ENCODE assay signal across 8 mouse cellular contexts in the genomic region with DNA sequence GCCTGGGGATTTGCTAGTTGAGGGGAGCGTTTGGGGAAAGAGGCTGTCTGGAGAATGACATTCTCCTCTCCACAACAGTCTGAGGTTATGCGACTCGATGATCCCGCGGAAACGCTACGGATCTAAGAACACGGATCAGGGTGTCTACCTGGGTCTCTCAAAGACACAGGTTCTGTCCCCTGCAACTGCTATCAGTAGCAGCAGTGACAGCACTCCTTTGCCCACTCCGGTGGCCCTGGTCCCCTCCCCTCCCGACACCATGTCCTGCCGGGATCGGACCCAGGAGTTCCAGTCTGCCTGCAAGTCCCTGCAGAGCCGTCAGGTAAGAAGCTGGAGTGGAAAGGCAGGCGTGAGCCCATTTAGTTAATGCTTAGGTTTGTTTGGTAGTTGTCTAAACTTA. TPM values are rescaled to one million over a fixed set of nuclear protein-coding genes. Genes with fewer than 3 reads are reported as not detected.
DNase-seq lines count a peak whose midpoint lies in the region; ATAC-seq and TF ChIP-seq lines count a peak whose summit lies in the region.

No protein-coding gene starts in this region.

- DNase-seq in heart, adult 18-20 months = no peak
- DNase-seq in ES-E14 (ENCODE audit: low read depth, low spot score) = no peak
- no peak for DNase-seq in forebrain, embryonic 14.5 days (ENCODE audit: low spot score)
- no peak for DNase-seq in liver, embryonic 14.5 days (ENCODE audit: low read depth in 3 of 3, low spot score in 3 of 3)
- DNase-seq in ovary, postnatal 14 days (ENCODE audit: low spot score) = no peak
- DNase-seq in frontal cortex, postnatal 14 days (ENCODE audit: low spot score in 2 of 2) = no peak
- no peak for DNase-seq in gastrocnemius, adult 18-20 months (ENCODE audit: low spot score)

- H3K36me3 ChIP-seq in heart, embryonic 14.5 days (ENCODE audit: control insufficient read depth, insufficient read depth, low read length) = peaks cover 78% of the 10 kb centered on the region
- H3K36me3 ChIP-seq in ES-E14 (ENCODE audit: control insufficient read depth, insufficient read depth, low read length, poor library complexity, severe bottlenecking) = peaks cover 28% of the 10 kb centered on the region
- peaks cover 78% of the 10 kb centered on the region for H3K36me3 ChIP-seq in forebrain, embryonic 14.5 days (ENCODE audit: control insufficient read depth, insufficient read depth, low read length)
- peaks cover 71% of the 10 kb centered on the region for H3K36me3 ChIP-seq in liver, embryonic 14.5 days (replicated peaks; ENCODE audit: control insufficient read depth, insufficient read depth, low read depth)

- TF ChIP-seq CTCF in liver, embryonic 14.5 days (IDR thresholded peaks at IDR 0.05; ENCODE audit: low read depth) = no peak

- TF ChIP-seq EP300 in liver, embryonic 14.5 days (IDR thresholded peaks at IDR 0.05; ENCODE audit: low read depth) = no peak

- peak overlapping the region; percentile 61 to 96 for H3K27ac ChIP-seq in heart, embryonic 14.5 days (replicated peaks in 1 of 2; ENCODE audit: control insufficient read depth in 1 of 2, insufficient read depth in 1 of 2, low read depth in 2 of 2, low read length in 2 of 2)
- no peak overlapping the region for H3K27ac ChIP-seq in ES-E14 (ENCODE audit: insufficient read depth, low read depth, low read length, poor library complexity, severe bottlenecking)
- H3K27ac ChIP-seq in forebrain, embryonic 14.5 days (ENCODE audit: low read depth, low read length) = peak overlapping the region; percentile 92; the same call in 1 of the 2 replicates
- peak overlapping the region; percentile 88 for H3K27ac ChIP-seq in liver, embryonic 14.5 days

- no peaks in the 10 kb centered on the region for H3K9me3 ChIP-seq in heart, embryonic 14.5 days (ENCODE audit: control insufficient read depth, low read length)
- no peaks in the 10 kb centered on the region for H3K9me3 ChIP-seq in ES-E14 (ENCODE audit: control insufficient read depth, insufficient read depth, low read depth, low read length)
- H3K9me3 ChIP-seq in forebrain, embryonic 14.5 days (replicated peaks; ENCODE audit: control insufficient read depth, low read length) = no peaks in the 10 kb centered on the region
- H3K9me3 ChIP-seq in liver, embryonic 14.5 days (ENCODE audit: control insufficient read depth, low read length) = no peaks in the 10 kb centered on the region

- in situ Hi-C loops in ES-E14 (cut with MboI; ENCODE audit: low sequenced_read_pairs in 2 of 2, unreplicated experiment in 2 of 2) = no loop called here

- H3K4me2 ChIP-seq in heart, embryonic 14.5 days (ENCODE audit: low read length) = peak overlapping the region; percentile 90
- peak overlapping the region; percentile 96 for H3K4me2 ChIP-seq in forebrain, embryonic 14.5 days (ENCODE audit: low read length)
- H3K4me2 ChIP-seq in liver, embryonic 14.5 days (ENCODE audit: low read depth) = peak overlapping the region; percentile 92

- H3K9ac ChIP-seq in heart, embryonic 14.5 days (ENCODE audit: low read length) = peak overlapping the region; percentile 84
- H3K9ac ChIP-seq in ES-E14 (ENCODE audit: insufficient read depth, low read depth, low read length, poor library complexity, severe bottlenecking) = peak overlapping the region; percentile 81
- peak overlapping the region; percentile 84 for H3K9ac ChIP-seq in forebrain, embryonic 14.5 days (ENCODE audit: low read length)
- peak overlapping the region; percentile 97 for H3K9ac ChIP-seq in liver, embryonic 14.5 days (replicated peaks)

- peak overlapping the region; percentile 66 to 79 for H3K4me3 ChIP-seq in heart, embryonic 14.5 days (ENCODE audit: control insufficient read depth in 1 of 2, insufficient read depth in 1 of 2, low read depth in 1 of 2, low read length in 2 of 2)
- peak overlapping the region; percentile 88 to 89 for H3K4me3 ChIP-seq in ES-E14 (ENCODE audit: insufficient read depth in 1 of 2, low read depth in 1 of 2, low read length in 2 of 2, poor library complexity in 1 of 2, severe bottlenecking in 1 of 2)
- peak overlapping the region; percentile 69 for H3K4me3 ChIP-seq in forebrain, embryonic 14.5 days (ENCODE audit: low read depth, low read length)
- peak overlapping the region; percentile 85 to 99 for H3K4me3 ChIP-seq in liver, embryonic 14.5 days (ENCODE audit: insufficient read depth in 1 of 2, low read depth in 2 of 2, low read length in 2 of 2)

- no peak for ATAC-seq in heart, embryonic 14.5 days (ENCODE audit: insufficient number of reproducible peaks, insufficient read depth, low FRiP score, low read depth)
- no peak for ATAC-seq in forebrain, embryonic 14.5 days
- no peak for ATAC-seq in liver, embryonic 14.5 days (ENCODE audit: insufficient read depth)

- peaks cover 8 to 18% of the 10 kb centered on the region in 2 experiments for H3K4me1 ChIP-seq in heart, embryonic 14.5 days (ENCODE audit: control insufficient read depth in 2 of 2, insufficient read depth in 2 of 2, low read length in 2 of 2)
- H3K4me1 ChIP-seq in ES-E14 (ENCODE audit: control insufficient read depth in 2 of 2, insufficient read depth in 2 of 2, low read length in 2 of 2, poor library complexity in 1 of 2) = no peaks in the 10 kb centered on the region
- H3K4me1 ChIP-seq in forebrain, embryonic 14.5 days (ENCODE audit: control insufficient read depth, insufficient read depth, low read length) = peaks cover 14% of the 10 kb centered on the region
- peaks cover 9 to 13% of the 10 kb centered on the region in 2 experiments for H3K4me1 ChIP-seq in liver, embryonic 14.5 days (replicated peaks; ENCODE audit: control insufficient read depth in 2 of 2, insufficient read depth in 2 of 2, low read length in 1 of 2)

- H3K27me3 ChIP-seq in heart, embryonic 14.5 days (ENCODE audit: control insufficient read depth, insufficient read depth, low read length) = no peaks in the 10 kb centered on the region
- H3K27me3 ChIP-seq in forebrain, embryonic 14.5 days (replicated peaks; ENCODE audit: control insufficient read depth, insufficient read depth, low read length) = no peaks in the 10 kb centered on the region
- no peaks in the 10 kb centered on the region for H3K27me3 ChIP-seq in liver, embryonic 14.5 days (ENCODE audit: control insufficient read depth, insufficient read depth, low read length)

- WGBS in heart, embryonic 14.5 days = 11% methylated on average over 14 of the region's 14 CpGs
- WGBS in forebrain, embryonic 14.5 days = 23% methylated on average over 14 of the region's 14 CpGs
- WGBS in liver, embryonic 14.5 days (ENCODE audit: insufficient replicate concordance) = 8% methylated on average over 14 of the region's 14 CpGs

TF ChIP-seq in ES-E14, 5 proteins besides CTCF, POLR2A, EP300 and RAD21:
- TF ChIP-seq HCFC1 (IDR thresholded peaks at IDR 0.05; ENCODE audit: borderline replicate concordance, insufficient read depth, low read length) (no peak), CHD2 (IDR thresholded peaks at IDR 0.05; ENCODE audit: low read depth, low read length) (no peak), MAFK (IDR thresholded peaks at IDR 0.05; ENCODE audit: insufficient read depth, low read depth, low read length) (no peak), ZC3H11A (IDR thresholded peaks at IDR 0.05; ENCODE audit: borderline replicate concordance, low read depth, low read length) (no peak), ZNF384 (IDR thresholded peaks at IDR 0.05; ENCODE audit: low read depth, low read length) (no peak)

RNA-seq across cellular contexts. Expression of gene Stx5a, which starts 1.0 kb away (rescaled TPM):
- 81.4 and 83.5 TPM in 2 replicates for polyA plus RNA-seq in heart, embryonic 14.5 days (2014; fragmentation: Nextera tagmentation; extraction: Ambion mirVana)
- 10 to 100 TPM; 21.3 to 27.1 TPM for total RNA-seq in heart, adult 18-20 months (2021)
- 66.3 and 73.2 TPM in 2 replicates for total RNA-seq in ES-E14 (2012; rRNA removed)
- 104 and 105 TPM in 2 replicates for polyA plus RNA-seq in forebrain, embryonic 14.5 days (2014; fragmentation: Nextera tagmentation; extraction: Ambion mirVana)
- 29.9 and 32.0 TPM in 2 replicates for polyA plus RNA-seq in liver, embryonic 14.5 days (2012; rRNA removed)
- 36.7 and 36.9 TPM in 2 replicates for polyA plus RNA-seq in liver, embryonic 14.5 days (2014; fragmentation: Nextera tagmentation; extraction: Ambion mirVana)
- total RNA-seq in gastrocnemius, adult 18-20 months (2021) = 10 to 100 TPM; 16.0 to 16.6 TPM

RNA-seq across cellular contexts. Expression of gene 1700092M07Rik, which starts 1.7 kb away (rescaled TPM):
- 1.2 TPM in 1 of 2 replicates, not detected in the other for polyA plus RNA-seq in heart, embryonic 14.5 days (2014; fragmentation: Nextera tagmentation; extraction: Ambion mirVana)
- under 1 TPM in 1 of 2 experiments, not detected in 1; 0.72 TPM for total RNA-seq in heart, adult 18-20 months (2021)
- total RNA-seq in ES-E14 (2012; rRNA removed) = 8.5 and 8.9 TPM in 2 replicates
- polyA plus RNA-seq in forebrain, embryonic 14.5 days (2014; fragmentation: Nextera tagmentation; extraction: Ambion mirVana) = 0.77 and 1.1 TPM in 2 replicates
- 0.65 and 0.78 TPM in 2 replicates for polyA plus RNA-seq in liver, embryonic 14.5 days (2012; rRNA removed)
- 0.34 and 0.63 TPM in 2 replicates for polyA plus RNA-seq in liver, embryonic 14.5 days (2014; fragmentation: Nextera tagmentation; extraction: Ambion mirVana)
- 1 to 10 TPM in 1 of 2 experiments, not detected in 1; 1.0 TPM for total RNA-seq in gastrocnemius, adult 18-20 months (2021)

RNA-seq across cellular contexts. Expression of gene Wdr74, which starts 6.5 kb away (rescaled TPM):
- polyA plus RNA-seq in heart, embryonic 14.5 days (2014; fragmentation: Nextera tagmentation; extraction: Ambion mirVana) = 49.7 and 50.5 TPM in 2 replicates
- total RNA-seq in heart, adult 18-20 months (2021) = 10 to 100 TPM; 18.8 to 22.3 TPM
- total RNA-seq in ES-E14 (2012; rRNA removed) = 173 and 180 TPM in 2 replicates
- polyA plus RNA-seq in forebrain, embryonic 14.5 days (2014; fragmentation: Nextera tagmentation; extraction: Ambion mirVana) = 109 and 111 TPM in 2 replicates
- polyA plus RNA-seq in liver, embryonic 14.5 days (2012; rRNA removed) = 27.7 and 34.1 TPM in 2 replicates
- polyA plus RNA-seq in liver, embryonic 14.5 days (2014; fragmentation: Nextera tagmentation; extraction: Ambion mirVana) = 51.6 and 57.6 TPM in 2 replicates
- 10 to 100 TPM; 16.4 to 16.9 TPM for total RNA-seq in gastrocnemius, adult 18-20 months (2021)

RNA-seq across cellular contexts. Expression of gene Nxf1, which starts 14.7 kb away (rescaled TPM):
- polyA plus RNA-seq in heart, embryonic 14.5 days (2014; fragmentation: Nextera tagmentation; extraction: Ambion mirVana) = 101 and 105 TPM in 2 replicates
- 10 to 100 TPM; 31.6 to 35.6 TPM for total RNA-seq in heart, adult 18-20 months (2021)
- total RNA-seq in ES-E14 (2012; rRNA removed) = 99.5 and 101 TPM in 2 replicates
- 162 and 178 TPM in 2 replicates for polyA plus RNA-seq in forebrain, embryonic 14.5 days (2014; fragmentation: Nextera tagmentation; extraction: Ambion mirVana)
- 66.2 and 90.9 TPM in 2 replicates for polyA plus RNA-seq in liver, embryonic 14.5 days (2012; rRNA removed)
- 77.4 and 84.9 TPM in 2 replicates for polyA plus RNA-seq in liver, embryonic 14.5 days (2014; fragmentation: Nextera tagmentation; extraction: Ambion mirVana)
- total RNA-seq in gastrocnemius, adult 18-20 months (2021) = 10 to 100 TPM; 27.5 to 31.3 TPM

RNA-seq across cellular contexts. Expression of gene Slc3a2, which starts 19.0 kb away (rescaled TPM):
- polyA plus RNA-seq in heart, embryonic 14.5 days (2014; fragmentation: Nextera tagmentation; extraction: Ambion mirVana) = 62.2 and 65.7 TPM in 2 replicates
- total RNA-seq in heart, adult 18-20 months (2021) = 10 to 100 TPM; 42.4 to 48.1 TPM
- 354 and 566 TPM in 2 replicates for total RNA-seq in ES-E14 (2012; rRNA removed)
- polyA plus RNA-seq in forebrain, embryonic 14.5 days (2014; fragmentation: Nextera tagmentation; extraction: Ambion mirVana) = 179 and 200 TPM in 2 replicates
- polyA plus RNA-seq in liver, embryonic 14.5 days (2012; rRNA removed) = 78.4 and 82.2 TPM in 2 replicates
- polyA plus RNA-seq in liver, embryonic 14.5 days (2014; fragmentation: Nextera tagmentation; extraction: Ambion mirVana) = 88.5 and 89.1 TPM in 2 replicates
- total RNA-seq in gastrocnemius, adult 18-20 months (2021) = 10 to 100 TPM; 30.2 to 37.3 TPM
